Mouse (Mus musculus): ENCODE data around the gene Hsbp1. TPM values are rescaled to one million over a fixed set of nuclear protein-coding genes. Genes with fewer than 3 reads are reported as not detected.
"Not testable (repeated sequence)": the region's sequence is repeated elsewhere in the genome, so short reads cannot be mapped to it uniquely, and the experiment has no call there.

Hsbp1 gene
- 99.6 and 101 TPM in 2 replicates for total RNA-seq (2017)

- ATAC-seq (replicated peaks in 1 of 2; ENCODE audit: insufficient read depth in 1 of 2, low FRiP score in 2 of 2, low TSS enrichment in 1 of 2, low read depth in 1 of 2, poor library complexity in 2 of 2, severe bottlenecking in 2 of 2): peak; percentile 99 to 100
These were observed at the start of gene Hsbp1 for GRCm38 (mm10) chr8:119344190-119344856. TSS of gene Hsbp1 (plus strand) at chr8:119344488.

GRCm38 (mm10) chr8:119295477-119295876 lies 48.8 kb upstream of the Hsbp1 start:
- no peak for ATAC-seq (replicated peaks in 1 of 2; ENCODE audit: insufficient read depth in 1 of 2, low FRiP score in 2 of 2, low TSS enrichment in 1 of 2, low read depth in 1 of 2, poor library complexity in 2 of 2, severe bottlenecking in 2 of 2)

- ATAC-seq (replicated peaks in 1 of 2; ENCODE audit: insufficient read depth in 1 of 2, low FRiP score in 2 of 2, low TSS enrichment in 1 of 2, low read depth in 1 of 2, poor library complexity in 2 of 2, severe bottlenecking in 2 of 2): peak in 1 of 2 experiments; percentile 32; a peak in 3 of 4 replicates
These were observed 46.5 kb upstream of the Hsbp1 start for GRCm38 (mm10) chr8:119297752-119298151.

DNA sequence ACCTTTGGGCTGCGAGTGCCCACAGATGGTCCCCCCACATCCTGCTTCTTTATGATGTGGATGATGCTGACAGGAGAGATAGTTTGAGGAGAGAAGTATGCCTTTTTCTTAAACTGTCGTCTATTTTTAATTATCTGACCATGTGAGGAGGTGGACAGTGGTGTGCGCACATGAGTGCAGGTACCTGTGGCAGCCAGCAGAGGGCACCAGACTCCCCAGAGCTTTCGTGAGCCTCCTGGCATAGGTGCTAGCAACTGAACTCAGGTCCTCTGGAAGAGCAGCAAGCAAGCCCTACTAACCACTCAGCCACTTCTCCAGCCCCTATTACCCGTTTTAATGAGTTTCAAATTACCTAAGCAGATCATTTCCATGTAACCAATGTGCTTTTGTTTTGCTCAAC lies 44.0 kb upstream of the Hsbp1 start:
- ATAC-seq (replicated peaks in 1 of 2; ENCODE audit: insufficient read depth in 1 of 2, low FRiP score in 2 of 2, low TSS enrichment in 1 of 2, low read depth in 1 of 2, poor library complexity in 2 of 2, severe bottlenecking in 2 of 2): no peak

DNA sequence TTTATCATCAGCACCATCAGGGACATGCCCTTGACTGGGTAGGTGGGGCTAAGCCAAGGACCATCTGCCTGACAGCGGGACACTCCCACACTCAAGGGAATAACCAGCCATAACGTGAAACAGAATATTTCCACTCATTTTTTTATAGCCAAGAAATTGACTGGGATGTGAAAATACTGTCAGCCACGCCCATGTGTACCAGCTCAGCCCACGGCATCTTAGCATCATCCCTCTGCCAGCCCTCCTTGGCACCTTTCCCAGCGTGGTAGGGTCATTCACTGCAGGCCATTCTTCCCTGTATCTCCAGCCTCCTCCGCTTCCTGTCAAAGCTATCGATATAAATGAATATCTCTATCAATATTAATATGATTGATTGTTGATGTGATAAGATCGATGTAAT lies 40.1 kb upstream of the Hsbp1 start:
- no peak for ATAC-seq (replicated peaks in 1 of 2; ENCODE audit: insufficient read depth in 1 of 2, low FRiP score in 2 of 2, low TSS enrichment in 1 of 2, low read depth in 1 of 2, poor library complexity in 2 of 2, severe bottlenecking in 2 of 2)

DNA sequence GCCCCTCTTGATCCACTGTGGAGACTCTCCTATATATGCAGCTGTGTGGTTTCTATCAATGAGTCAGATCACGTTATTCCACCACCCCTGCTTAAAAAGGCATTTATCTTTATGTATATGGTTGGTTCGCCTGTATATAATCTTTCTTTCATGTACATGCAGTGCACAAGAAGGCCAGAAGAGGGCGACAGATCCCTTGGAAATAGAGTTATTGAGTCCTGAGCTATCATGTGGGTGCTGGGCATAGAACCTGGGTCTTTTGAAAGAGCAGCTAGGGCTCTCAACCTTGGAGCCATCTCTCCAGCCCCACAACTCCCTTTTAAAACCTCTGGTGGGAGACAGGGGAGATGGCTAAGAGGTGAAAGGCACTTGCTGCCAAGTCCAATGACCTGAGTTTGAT lies 32.9 kb upstream of the Hsbp1 start:
- ATAC-seq (replicated peaks in 1 of 2; ENCODE audit: insufficient read depth in 1 of 2, low FRiP score in 2 of 2, low TSS enrichment in 1 of 2, low read depth in 1 of 2, poor library complexity in 2 of 2, severe bottlenecking in 2 of 2): no peak

GRCm38 (mm10) chr8:119323215-119323614 lies 21.1 kb upstream of the Hsbp1 start:
- ATAC-seq (replicated peaks in 1 of 2; ENCODE audit: insufficient read depth in 1 of 2, low FRiP score in 2 of 2, low TSS enrichment in 1 of 2, low read depth in 1 of 2, poor library complexity in 2 of 2, severe bottlenecking in 2 of 2): no peak

GRCm38 (mm10) chr8:119339546-119339945 lies 4.7 kb upstream of the Hsbp1 start:
- no peak for ATAC-seq (replicated peaks in 1 of 2; ENCODE audit: insufficient read depth in 1 of 2, low FRiP score in 2 of 2, low TSS enrichment in 1 of 2, low read depth in 1 of 2, poor library complexity in 2 of 2, severe bottlenecking in 2 of 2)

DNA sequence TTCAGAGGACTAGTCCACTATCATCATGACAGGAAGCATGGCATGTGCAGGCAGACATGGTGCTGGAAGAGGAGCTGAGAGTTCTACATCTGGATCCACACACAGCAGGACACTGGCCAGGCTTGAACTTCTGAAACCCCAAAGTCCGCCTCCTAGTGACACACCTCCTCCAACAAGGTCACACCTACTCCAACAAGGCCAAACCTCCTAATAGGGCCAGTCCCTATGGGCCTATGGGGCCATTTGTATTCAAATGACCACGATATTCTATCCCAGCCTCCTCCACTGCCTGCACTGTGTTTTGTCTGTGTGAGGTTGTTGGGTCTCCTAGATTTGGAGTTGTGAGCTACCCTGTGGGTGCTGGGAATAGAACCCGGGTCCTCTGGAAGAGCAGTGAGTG lies 682 bp upstream of the Hsbp1 start:
- no peak for ATAC-seq (replicated peaks in 1 of 2; ENCODE audit: insufficient read depth in 1 of 2, low FRiP score in 2 of 2, low TSS enrichment in 1 of 2, low read depth in 1 of 2, poor library complexity in 2 of 2, severe bottlenecking in 2 of 2)

DNA sequence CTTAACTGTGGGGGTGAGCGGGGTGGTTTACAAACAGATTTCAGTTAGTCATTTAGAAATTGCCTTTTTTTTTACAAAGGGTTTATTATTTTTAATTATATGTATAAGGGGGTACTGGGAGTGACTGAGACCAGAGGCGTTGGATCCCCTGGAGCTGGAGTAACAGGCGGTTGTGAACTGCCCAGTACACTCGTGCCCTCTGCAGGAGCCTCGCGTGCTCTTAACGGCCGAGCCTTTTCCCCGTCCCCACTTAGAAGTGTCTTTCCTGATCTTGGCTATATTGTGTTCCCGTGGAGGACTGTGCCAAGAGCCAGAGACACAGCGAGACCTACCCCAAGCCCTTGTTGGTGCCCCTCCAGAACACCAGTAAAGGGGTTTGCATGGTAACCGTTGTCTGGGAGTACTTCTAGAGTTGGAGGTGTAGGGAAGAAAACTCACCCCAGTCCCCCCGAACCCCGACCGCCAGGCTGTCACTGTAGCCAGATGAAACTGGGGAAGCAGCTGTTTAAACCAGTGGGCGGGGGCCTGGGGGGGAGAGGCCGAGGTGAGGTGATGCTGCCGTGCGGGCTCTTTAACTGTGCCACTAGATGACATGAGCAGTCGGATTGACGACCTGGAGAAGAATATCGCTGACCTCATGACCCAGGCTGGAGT lies 868 bp downstream of the Hsbp1 start:
- no peak for ATAC-seq (replicated peaks in 1 of 2; ENCODE audit: insufficient read depth in 1 of 2, low FRiP score in 2 of 2, low TSS enrichment in 1 of 2, low read depth in 1 of 2, poor library complexity in 2 of 2, severe bottlenecking in 2 of 2)

GRCm38 (mm10) chr8:119345683-119346075 lies 1.4 kb downstream of the Hsbp1 start:
- ATAC-seq (replicated peaks in 1 of 2; ENCODE audit: insufficient read depth in 1 of 2, low FRiP score in 2 of 2, low TSS enrichment in 1 of 2, low read depth in 1 of 2, poor library complexity in 2 of 2, severe bottlenecking in 2 of 2): no peak

GRCm38 (mm10) chr8:119351647-119352046 lies 7.4 kb downstream of the Hsbp1 start:
- ATAC-seq (replicated peaks in 1 of 2; ENCODE audit: insufficient read depth in 1 of 2, low FRiP score in 2 of 2, low TSS enrichment in 1 of 2, low read depth in 1 of 2, poor library complexity in 2 of 2, severe bottlenecking in 2 of 2): no peak

GRCm38 (mm10) chr8:119352977-119353658 lies 8.8 kb downstream of the Hsbp1 start:
- ATAC-seq (replicated peaks in 1 of 2; ENCODE audit: insufficient read depth in 1 of 2, low FRiP score in 2 of 2, low TSS enrichment in 1 of 2, low read depth in 1 of 2, poor library complexity in 2 of 2, severe bottlenecking in 2 of 2): peak; percentile 82 to 85

- ATAC-seq (replicated peaks in 1 of 2; ENCODE audit: insufficient read depth in 1 of 2, low FRiP score in 2 of 2, low TSS enrichment in 1 of 2, low read depth in 1 of 2, poor library complexity in 2 of 2, severe bottlenecking in 2 of 2): 0 out of 4 replicates have a peak, but pooled peaks of 1 of the 2 experiments have one; percentile 1
These were observed 9.4 kb downstream of the Hsbp1 start for GRCm38 (mm10) chr8:119353659-119354023.

- not testable (repeated sequence) for ATAC-seq (replicated peaks in 1 of 2; ENCODE audit: insufficient read depth in 1 of 2, low FRiP score in 2 of 2, low TSS enrichment in 1 of 2, low read depth in 1 of 2, poor library complexity in 2 of 2, severe bottlenecking in 2 of 2)
These were observed 12.3 kb downstream of the Hsbp1 start for GRCm38 (mm10) chr8:119356631-119357030.

DNA sequence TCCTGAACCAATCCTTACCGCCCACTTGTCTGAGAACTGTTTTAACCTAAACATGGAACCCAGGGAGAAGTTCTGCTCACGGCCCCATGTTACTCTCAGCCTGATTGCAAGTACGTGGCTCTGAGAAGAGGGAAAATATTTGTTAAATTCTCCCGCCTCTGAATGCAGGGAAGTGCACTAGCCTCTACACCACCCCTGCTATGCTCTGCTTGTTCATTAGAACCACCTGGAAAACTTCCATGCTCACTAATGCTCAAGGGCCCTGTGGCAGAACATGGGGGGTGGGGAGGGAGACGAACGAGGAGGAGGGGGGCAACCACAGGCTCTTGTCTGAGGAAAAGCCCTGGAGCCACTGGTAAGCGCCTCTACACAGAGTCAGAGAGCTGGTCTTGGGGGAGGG lies 13.9 kb downstream of the Hsbp1 start:
- no peak for ATAC-seq (replicated peaks in 1 of 2; ENCODE audit: insufficient read depth in 1 of 2, low FRiP score in 2 of 2, low TSS enrichment in 1 of 2, low read depth in 1 of 2, poor library complexity in 2 of 2, severe bottlenecking in 2 of 2)

GRCm38 (mm10) chr8:119358836-119359235 lies 14.5 kb downstream of the Hsbp1 start:
- ATAC-seq (replicated peaks in 1 of 2; ENCODE audit: insufficient read depth in 1 of 2, low FRiP score in 2 of 2, low TSS enrichment in 1 of 2, low read depth in 1 of 2, poor library complexity in 2 of 2, severe bottlenecking in 2 of 2): peak; percentile 37 to 75; a peak in 2 of 4 replicates

GRCm38 (mm10) chr8:119360686-119361295 lies 16.5 kb downstream of the Hsbp1 start:
- no peak for ATAC-seq (replicated peaks in 1 of 2; ENCODE audit: insufficient read depth in 1 of 2, low FRiP score in 2 of 2, low TSS enrichment in 1 of 2, low read depth in 1 of 2, poor library complexity in 2 of 2, severe bottlenecking in 2 of 2)
